Mouse (Mus musculus) lung, postnatal 0 days (tissue): Measurements from ENCODE around the gene Fam3b. TPM values are rescaled to one million over a fixed set of nuclear protein-coding genes. Genes with fewer than 3 reads are reported as not detected.
A peak's percentile ranks its signal among the peaks of the same experiment; 100 is the strongest.

Experiments
- ATAC-seq: fragments of 200-750 bp; cut with Nextera tagmentation; 2 replicates; pipeline ENCODE4 v1.8.0; 2017; ENCODE audit warnings: moderate library complexity
- DNase-seq: peaks from one replicate; pipeline ENCODE4 v3.0.0-alpha.2; 2016; ENCODE audit warnings: low spot score
- H3K27ac ChIP-seq: fragments of 300-500 bp; sonication (generic); 2 replicates; pipeline ENCODE4 v1.5.1; 2014; ENCODE audit warnings: antibody characterized with exemption, mild to moderate bottlenecking, low read length, mixed read lengths
- H3K27me3 ChIP-seq: fragments of 300-500 bp; sonication (generic); replicated peaks from 2 replicates; pipeline ENCODE4 v1.6.1; 2014; ENCODE audit warnings: low read length, mixed read lengths; ENCODE audit not compliant: insufficient read depth
- H3K36me3 ChIP-seq: fragments of 300-500 bp; sonication (generic); 2 replicates; pipeline ENCODE4 v1.6.1; 2014; ENCODE audit warnings: low read length, mixed read lengths; ENCODE audit not compliant: insufficient read depth
- H3K4me1 ChIP-seq: fragments of 300-500 bp; sonication (generic); 2 replicates; pipeline ENCODE4 v1.6.1; 2014; ENCODE audit warnings: antibody characterized with exemption, low read depth, low read length, mixed read lengths; ENCODE audit not compliant: insufficient read depth
- H3K4me2 ChIP-seq: fragments of 300-500 bp; sonication (generic); replicated peaks from 2 replicates; pipeline ENCODE4 v1.6.1; 2014; ENCODE audit warnings: low read depth, mild to moderate bottlenecking, low read length, moderate library complexity, mixed read lengths
- H3K4me3 ChIP-seq: fragments of 300-500 bp; sonication (generic); 2 replicates; pipeline ENCODE4 v1.5.1; 2014; ENCODE audit warnings: low read depth, low read length
- H3K9ac ChIP-seq: fragments of 300-500 bp; sonication (generic); replicated peaks from 2 replicates; pipeline ENCODE4 v1.6.1; 2014; ENCODE audit warnings: low read depth, mild to moderate bottlenecking
- H3K9me3 ChIP-seq: fragments of 300-500 bp; sonication (generic); 2 replicates; pipeline ENCODE4 v1.6.1; 2016; ENCODE audit warnings: low read length, mixed read lengths
- CTCF ChIP-seq: IDR thresholded peaks from 2 replicates; pipeline ENCODE4 v1.5.1; 2016; ENCODE audit warnings: antibody characterized with exemption, mild to moderate bottlenecking
- EP300 ChIP-seq: IDR thresholded peaks from 2 replicates; pipeline ENCODE4 v1.6.1; 2016; ENCODE audit warnings: antibody characterized with exemption, mild to moderate bottlenecking, control low read depth
- WGBS: fragments of 180-500 bp; shearing (Covaris S2); extraction: QIAGEN DNeasy Blood & Tissue Kit; methylation state at CpG from one replicate; pipeline ENCODE4 v1.1.7; 2014; 5-methylcytosine and 5-hydroxymethylcytosine counted together
- polyA plus RNA-seq: library from polyadenylated mRNA; unstranded; fragments of >200 nt; fragmentation: Nextera tagmentation; extraction: Ambion mirVana; gene quantifications from 2 replicates; pipeline ENCODE4 v1.2.1, GENCODE M21; 2015

The Fam3b gene
- polyA plus RNA-seq, 1 experiment from 2014 or later = 0.84 TPM

DNA sequence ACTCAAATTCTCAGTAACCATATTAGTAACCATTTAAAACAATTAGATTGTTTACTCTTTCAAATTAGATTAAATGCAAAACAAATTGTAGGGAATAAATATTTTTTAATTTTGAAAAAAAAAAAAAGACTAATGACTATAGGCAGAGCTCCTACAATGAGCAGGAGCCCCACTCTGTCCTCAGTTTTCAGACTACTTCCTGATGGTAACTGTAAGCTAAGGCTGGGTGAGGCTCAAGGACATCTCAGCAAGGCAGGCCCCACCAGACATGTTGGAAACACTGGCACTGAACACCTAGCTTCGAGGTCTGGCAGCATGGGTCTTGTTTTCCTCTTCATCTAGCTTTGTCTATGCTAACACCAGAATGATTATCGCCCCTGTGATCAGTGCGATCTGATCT lies 16.5 kb downstream of the Fam3b start:
- Histone ChIP-seq H3K36me3 (no peaks in the 10 kb centered on the region), H3K4me2 (no peak overlapping the region), H3K9me3 (no peaks in the 10 kb centered on the region), H3K4me1 (no peaks in the 10 kb centered on the region), H3K9ac (no peak overlapping the region), H3K27ac (no peak overlapping the region), H3K4me3 (no peak overlapping the region), H3K27me3 (no peaks in the 10 kb centered on the region)
- ATAC-seq = no peak
- DNase-seq = no peak
- 92% methylated on average over 3 of the region's 3 CpGs for WGBS
- TF ChIP-seq CTCF (no peak), EP300 (no peak)

- no peak overlapping the region for H3K27ac ChIP-seq
- no peaks in the 10 kb centered on the region for H3K27me3 ChIP-seq
- DNase-seq (no peak), ATAC-seq (no peak)
- H3K36me3 ChIP-seq = no peaks in the 10 kb centered on the region
- no peak overlapping the region for H3K4me3 ChIP-seq
- 41% methylated on average over 5 of the region's 5 CpGs for WGBS
- no peaks in the 10 kb centered on the region for H3K4me1 ChIP-seq
- no peaks in the 10 kb centered on the region for H3K9me3 ChIP-seq
- H3K4me2 ChIP-seq = no peak overlapping the region
- TF ChIP-seq CTCF (no peak), EP300 (no peak)
- H3K9ac ChIP-seq = no peak overlapping the region
These were observed 16.9 kb downstream of the Fam3b start for GRCm38 (mm10) chr16:97497682-97498081.

- DNase-seq = no peak
- no peak for ATAC-seq
- Histone ChIP-seq H3K27ac (no peak overlapping the region), H3K36me3 (no peaks in the 10 kb centered on the region), H3K9me3 (no peaks in the 10 kb centered on the region), H3K27me3 (no peaks in the 10 kb centered on the region), H3K4me1 (no peaks in the 10 kb centered on the region), H3K9ac (no peak overlapping the region), H3K4me2 (no peak overlapping the region), H3K4me3 (no peak overlapping the region)
- 49% methylated on average over 3 of the region's 3 CpGs for WGBS
- TF ChIP-seq CTCF (no peak), EP300 (no peak)
These were observed 18.6 kb downstream of the Fam3b start for GRCm38 (mm10) chr16:97496026-97496425.

- ATAC-seq = no peak
- WGBS = 41% methylated on average over 1 of the region's 1 CpGs
- no peak overlapping the region for H3K4me2 ChIP-seq
- H3K4me1 ChIP-seq = no peaks in the 10 kb centered on the region
- H3K27ac ChIP-seq = no peak overlapping the region
- H3K27me3 ChIP-seq = no peaks in the 10 kb centered on the region
- no peaks in the 10 kb centered on the region for H3K9me3 ChIP-seq
- no peaks in the 10 kb centered on the region for H3K36me3 ChIP-seq
- no peak overlapping the region for H3K4me3 ChIP-seq
- TF ChIP-seq CTCF = no peak
- no peak for TF ChIP-seq EP300
- no peak overlapping the region for H3K9ac ChIP-seq
- no peak for DNase-seq
These were observed 22.2 kb downstream of the Fam3b start for GRCm38 (mm10) chr16:97492369-97492768.

- no peaks in the 10 kb centered on the region for H3K27me3 ChIP-seq
- no peak overlapping the region for H3K9ac ChIP-seq
- H3K4me3 ChIP-seq = no peak overlapping the region
- H3K36me3 ChIP-seq = no peaks in the 10 kb centered on the region
- no peak for ATAC-seq
- 59% methylated on average over 2 of the region's 2 CpGs for WGBS
- no peak overlapping the region for H3K4me2 ChIP-seq
- no peaks in the 10 kb centered on the region for H3K9me3 ChIP-seq
- no peaks in the 10 kb centered on the region for H3K4me1 ChIP-seq
- TF ChIP-seq CTCF = no peak
- TF ChIP-seq EP300 = no peak
- DNase-seq = no peak
- H3K27ac ChIP-seq = no peak overlapping the region
These were observed 36.0 kb downstream of the Fam3b start for GRCm38 (mm10) chr16:97478655-97479054.

DNA sequence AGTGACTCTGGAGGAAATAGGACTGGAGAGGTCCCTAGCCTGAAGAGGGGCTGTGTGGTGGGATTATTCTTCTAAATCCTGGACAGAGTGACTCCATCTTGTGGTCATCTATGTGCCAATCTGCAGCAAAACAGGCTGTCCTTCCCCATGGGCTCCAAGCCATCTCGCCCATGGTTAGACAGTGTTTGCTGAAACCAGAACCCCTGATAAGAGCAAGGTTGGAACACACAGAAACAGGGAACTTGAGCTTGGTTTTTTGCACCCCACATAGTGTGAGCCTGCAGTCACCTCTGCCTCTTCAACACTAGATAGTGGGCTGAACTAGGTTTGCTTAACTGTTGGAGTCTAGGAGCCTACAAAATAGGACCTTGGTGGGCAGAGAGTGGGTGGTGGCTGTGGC lies 38.1 kb downstream of the Fam3b start:
- H3K27ac ChIP-seq = no peak overlapping the region
- WGBS = 50% methylated on average over 1 of the region's 1 CpGs
- H3K4me2 ChIP-seq = no peak overlapping the region
- no peaks in the 10 kb centered on the region for H3K9me3 ChIP-seq
- no peaks in the 10 kb centered on the region for H3K27me3 ChIP-seq
- DNase-seq (no peak), ATAC-seq (no peak)
- H3K4me1 ChIP-seq = no peaks in the 10 kb centered on the region
- H3K36me3 ChIP-seq = no peaks in the 10 kb centered on the region
- TF ChIP-seq CTCF (no peak), EP300 (no peak)
- H3K9ac ChIP-seq = no peak overlapping the region
- H3K4me3 ChIP-seq = no peak overlapping the region

- H3K4me3 ChIP-seq = no peak overlapping the region
- H3K9me3 ChIP-seq = no peaks in the 10 kb centered on the region
- H3K9ac ChIP-seq = no peak overlapping the region
- DNase-seq (peak; percentile 29), ATAC-seq (peak; percentile 33)
- no peak for TF ChIP-seq CTCF
- no peak for TF ChIP-seq EP300
- H3K4me1 ChIP-seq = no peaks in the 10 kb centered on the region
- no peaks in the 10 kb centered on the region for H3K36me3 ChIP-seq
- WGBS = 66% methylated on average over 3 of the region's 3 CpGs
- no peak overlapping the region for H3K4me2 ChIP-seq
- H3K27me3 ChIP-seq = no peaks in the 10 kb centered on the region
- no peak overlapping the region for H3K27ac ChIP-seq
These were observed 39.0 kb downstream of the Fam3b start for GRCm38 (mm10) chr16:97475581-97475980.
